Mouse (Mus musculus): Measurements from ENCODE around the gene Id4. TPM values are rescaled to one million over a fixed set of nuclear protein-coding genes. Genes with fewer than 3 reads are reported as not detected.

Id4 gene
- polyA plus RNA-seq, 1 experiment from 2014 or later = 3.2 TPM

- Histone ChIP-seq H3K27me3 (ENCODE audit: control insufficient read depth, insufficient read depth, low read length) (no peaks in the 10 kb centered on the region), H3K36me3 (ENCODE audit: control insufficient read depth, insufficient read depth, low read length) (no peaks in the 10 kb centered on the region), H3K4me1 (ENCODE audit: control insufficient read depth, insufficient read depth, low read length) (peaks cover 8% of the 10 kb centered on the region; the same call in 1 of the 2 replicates), H3K27ac (ENCODE audit: low read depth, low read length) (no peak overlapping the region), H3K9me3 (replicated peaks; ENCODE audit: control insufficient read depth, low read length) (no peaks in the 10 kb centered on the region), H3K4me3 (ENCODE audit: low read depth, low read length) (no peak overlapping the region), H3K9ac (ENCODE audit: low read depth, low read length) (no peak overlapping the region), H3K4me2 (no peak overlapping the region)
- WGBS (ENCODE audit: insufficient replicate concordance) = 81% methylated on average over 7 of the region's 7 CpGs
- ATAC-seq (replicated peaks; ENCODE audit: insufficient number of reproducible peaks, low FRiP score, low TSS enrichment) = no peak
Measured at GRCm38 (mm10) chr13:48276981-48277380, 16.0 kb downstream of the Id4 start.

- 60% methylated on average over 9 of the region's 9 CpGs for WGBS (ENCODE audit: insufficient replicate concordance)
- no peak for ATAC-seq (replicated peaks; ENCODE audit: insufficient number of reproducible peaks, low FRiP score, low TSS enrichment)
- H3K4me2 ChIP-seq = no peak overlapping the region
- no peaks in the 10 kb centered on the region for H3K36me3 ChIP-seq (ENCODE audit: control insufficient read depth, insufficient read depth, low read length)
- H3K4me3 ChIP-seq (ENCODE audit: low read depth, low read length) = no peak overlapping the region
- no peak overlapping the region for H3K9ac ChIP-seq (ENCODE audit: low read depth, low read length)
- H3K4me1 ChIP-seq (ENCODE audit: control insufficient read depth, insufficient read depth, low read length) = no peaks in the 10 kb centered on the region
- H3K27ac ChIP-seq (ENCODE audit: low read depth, low read length) = no peak overlapping the region
- H3K27me3 ChIP-seq (ENCODE audit: control insufficient read depth, insufficient read depth, low read length) = no peaks in the 10 kb centered on the region
- no peaks in the 10 kb centered on the region for H3K9me3 ChIP-seq (replicated peaks; ENCODE audit: control insufficient read depth, low read length)
Measured at GRCm38 (mm10) chr13:48284426-48284825, 23.4 kb downstream of the Id4 start.

GRCm38 (mm10) chr13:48284918-48285693 is 24.1 kb downstream of the Id4 start:
- Histone ChIP-seq H3K4me1 (ENCODE audit: control insufficient read depth, insufficient read depth, low read length) (no peaks in the 10 kb centered on the region), H3K36me3 (ENCODE audit: control insufficient read depth, insufficient read depth, low read length) (no peaks in the 10 kb centered on the region), H3K27ac (ENCODE audit: low read depth, low read length) (no peak overlapping the region), H3K4me2 (no peak overlapping the region), H3K9me3 (replicated peaks; ENCODE audit: control insufficient read depth, low read length) (no peaks in the 10 kb centered on the region), H3K9ac (ENCODE audit: low read depth, low read length) (no peak overlapping the region), H3K27me3 (ENCODE audit: control insufficient read depth, insufficient read depth, low read length) (no peaks in the 10 kb centered on the region), H3K4me3 (ENCODE audit: low read depth, low read length) (no peak overlapping the region)
- no peak for ATAC-seq (replicated peaks; ENCODE audit: insufficient number of reproducible peaks, low FRiP score, low TSS enrichment)
- WGBS (ENCODE audit: insufficient replicate concordance) = 55% methylated on average over 9 of the region's 9 CpGs

GRCm38 (mm10) chr13:48290427-48290826 is 29.4 kb downstream of the Id4 start:
- WGBS (ENCODE audit: insufficient replicate concordance) = 36% methylated on average over 13 of the region's 13 CpGs
- Histone ChIP-seq H3K9me3 (replicated peaks; ENCODE audit: control insufficient read depth, low read length) (no peaks in the 10 kb centered on the region), H3K4me1 (ENCODE audit: control insufficient read depth, insufficient read depth, low read length) (no peaks in the 10 kb centered on the region; the same call in 1 of the 2 replicates), H3K27ac (ENCODE audit: low read depth, low read length) (no peak overlapping the region), H3K4me3 (ENCODE audit: low read depth, low read length) (no peak overlapping the region), H3K4me2 (peak overlapping the region; percentile 34; the same call in 1 of the 2 replicates), H3K36me3 (ENCODE audit: control insufficient read depth, insufficient read depth, low read length) (no peaks in the 10 kb centered on the region), H3K27me3 (ENCODE audit: control insufficient read depth, insufficient read depth, low read length) (no peaks in the 10 kb centered on the region), H3K9ac (ENCODE audit: low read depth, low read length) (no peak overlapping the region)
- no peak for ATAC-seq (replicated peaks; ENCODE audit: insufficient number of reproducible peaks, low FRiP score, low TSS enrichment)

- Histone ChIP-seq H3K36me3 (ENCODE audit: control insufficient read depth, insufficient read depth, low read length) (no peaks in the 10 kb centered on the region), H3K9ac (ENCODE audit: low read depth, low read length) (no peak overlapping the region), H3K4me2 (no peak overlapping the region), H3K27me3 (ENCODE audit: control insufficient read depth, insufficient read depth, low read length) (no peaks in the 10 kb centered on the region), H3K4me3 (ENCODE audit: low read depth, low read length) (no peak overlapping the region), H3K4me1 (ENCODE audit: control insufficient read depth, insufficient read depth, low read length) (peaks cover 13% of the 10 kb centered on the region), H3K9me3 (replicated peaks; ENCODE audit: control insufficient read depth, low read length) (no peaks in the 10 kb centered on the region), H3K27ac (ENCODE audit: low read depth, low read length) (no peak overlapping the region)
- ATAC-seq (replicated peaks; ENCODE audit: insufficient number of reproducible peaks, low FRiP score, low TSS enrichment) = no peak
- WGBS (ENCODE audit: insufficient replicate concordance) = 44% methylated on average over 7 of the region's 7 CpGs
Measured at GRCm38 (mm10) chr13:48314500-48314899, 53.5 kb downstream of the Id4 start.

All from heart, embryonic 11.5 days (tissue).